Mouse (Mus musculus): ENCODE results near the gene Acer1.
A peak's percentile ranks its signal among the peaks of the same experiment; 100 is the strongest.

Gene Acer1

DNA sequence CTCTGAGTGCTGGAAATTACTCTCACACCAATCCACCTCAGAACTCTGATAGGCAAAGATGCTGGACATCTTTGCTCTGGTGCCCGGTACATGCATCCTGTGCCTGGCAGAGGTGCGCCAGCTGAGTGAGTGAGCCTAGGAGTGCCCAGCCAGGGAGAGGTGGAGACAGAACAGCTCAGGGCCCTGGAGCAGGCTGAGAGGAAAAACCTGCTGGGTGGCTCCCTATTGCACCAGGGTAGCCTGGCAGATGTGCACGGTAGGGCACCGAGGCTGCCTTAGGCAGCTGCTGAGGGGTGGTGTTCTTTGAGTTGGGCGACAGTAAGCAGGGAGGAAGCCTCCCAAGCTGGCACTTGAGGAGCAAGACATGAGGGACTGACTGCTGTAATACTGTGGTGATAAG is at the start of gene Acer1:
TSS of gene Acer1 (minus strand) at position 114 of the 400 bp plus-strand sequence.
- DNase-seq (ENCODE audit: low read depth), result no peak

- no peak for DNase-seq (ENCODE audit: low read depth)
Measured at GRCm38 (mm10) chr17:57030931-57031660, 49.2 kb upstream of the Acer1 start, which contains the start of gene Khsrp. Gene Khsrp, minus strand, starts transcription at chr17:57031522.

GRCm38 (mm10) chr17:57029691-57030090 is 47.8 kb upstream of the Acer1 start:
- peak; percentile 64 for DNase-seq (ENCODE audit: low read depth)

DNA sequence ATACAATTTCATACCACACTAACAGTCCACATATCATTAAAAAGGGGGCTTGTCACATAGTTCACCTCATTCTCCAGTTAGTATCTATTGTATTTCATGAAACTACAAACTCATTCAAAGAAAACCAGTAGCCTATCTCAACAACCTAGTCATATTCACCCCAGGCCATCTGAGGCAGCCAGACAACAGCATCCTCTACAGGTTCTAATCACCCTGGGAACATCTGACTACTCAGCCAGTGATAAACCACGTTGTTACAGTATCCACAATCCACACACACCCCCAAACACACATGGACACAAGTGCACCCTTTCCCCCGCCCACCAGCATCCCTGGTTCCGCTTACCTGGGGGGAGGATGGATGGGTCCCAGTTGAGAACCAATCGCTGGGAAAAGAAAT is 45.5 kb upstream of the Acer1 start:
- no peak for DNase-seq (ENCODE audit: low read depth)

DNA sequence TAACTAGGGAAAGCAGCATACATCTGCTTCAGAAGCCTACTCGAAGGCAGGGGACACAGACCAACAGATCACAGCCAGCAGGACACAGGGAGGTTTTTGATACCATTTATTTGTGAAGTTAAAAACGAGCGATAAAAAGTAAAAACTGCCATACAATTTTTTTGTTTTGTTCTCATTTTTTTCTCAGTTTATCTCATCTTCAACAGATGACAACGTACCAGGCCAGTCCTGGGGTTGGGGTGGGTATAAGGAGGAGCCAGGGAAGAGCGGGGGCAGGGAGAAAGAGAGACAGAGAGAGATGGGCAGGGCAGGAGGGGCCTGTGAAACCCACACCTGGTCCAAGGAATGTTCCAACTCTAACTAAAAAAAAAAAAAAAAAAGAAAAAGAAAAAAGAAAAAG is 39.0 kb upstream of the Acer1 start:
- no peak for DNase-seq (ENCODE audit: low read depth)

DNA sequence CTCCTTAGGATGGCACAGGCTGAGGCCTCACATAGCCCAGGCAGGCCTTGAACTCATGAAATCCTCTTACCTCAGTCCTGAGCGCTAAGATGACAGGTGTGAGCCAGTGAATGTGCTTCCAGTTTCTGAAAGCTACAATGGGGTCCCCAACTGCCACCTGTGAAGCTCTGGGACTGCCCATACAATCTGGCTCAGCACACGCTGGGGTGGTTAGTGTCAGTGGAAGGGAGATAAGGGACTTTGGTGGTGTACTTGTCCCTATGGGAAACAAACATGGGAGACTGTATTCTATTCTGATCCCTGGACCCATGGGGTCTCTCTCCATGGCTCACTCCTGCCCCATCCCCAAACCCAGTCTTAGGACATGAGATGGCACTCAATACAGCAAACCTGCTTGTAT is 37.8 kb upstream of the Acer1 start:
- peak; percentile 74 for DNase-seq (ENCODE audit: low read depth)

DNA sequence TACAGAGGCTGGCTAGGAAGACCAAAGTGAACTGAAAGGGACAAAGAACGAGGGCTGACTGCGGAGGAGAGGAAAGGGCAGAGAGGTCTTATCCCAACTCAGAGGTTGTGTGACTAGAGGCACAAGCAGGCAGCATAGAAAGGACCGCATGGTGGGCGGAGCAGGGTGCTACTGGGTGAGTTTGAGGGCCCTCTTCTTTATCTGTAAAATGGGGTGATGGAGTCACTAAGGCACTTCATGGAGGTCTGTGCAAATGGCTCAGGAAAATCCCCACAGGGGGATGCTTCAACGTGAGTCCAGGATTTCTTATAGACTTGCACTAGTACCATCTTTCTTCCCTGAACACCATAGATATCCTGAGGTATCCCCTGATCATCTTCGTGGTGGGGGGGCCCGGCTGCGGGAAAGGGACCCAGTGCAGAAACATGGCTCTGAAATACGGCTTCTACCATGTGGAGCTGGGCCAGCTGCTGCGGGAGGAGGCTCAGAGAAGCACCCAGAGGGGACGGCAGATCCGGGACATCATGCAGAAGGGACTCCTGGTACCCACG is 30.4 kb upstream of the Acer1 start:
- no peak for DNase-seq (ENCODE audit: low read depth)

- DNase-seq (ENCODE audit: low read depth), result peak; percentile 95
Measured at GRCm38 (mm10) chr17:57011236-57012141, 29.6 kb upstream of the Acer1 start, which contains the start of the genes Gtf2f1 and Gm17949. Gene Gtf2f1, minus strand, starts transcription at chr17:57011288. Gene Gm17949, plus strand, starts transcription at chr17:57011469.

GRCm38 (mm10) chr17:57010911-57011235 is 28.9 kb upstream of the Acer1 start:
- no peak for DNase-seq (ENCODE audit: low read depth)

DNA sequence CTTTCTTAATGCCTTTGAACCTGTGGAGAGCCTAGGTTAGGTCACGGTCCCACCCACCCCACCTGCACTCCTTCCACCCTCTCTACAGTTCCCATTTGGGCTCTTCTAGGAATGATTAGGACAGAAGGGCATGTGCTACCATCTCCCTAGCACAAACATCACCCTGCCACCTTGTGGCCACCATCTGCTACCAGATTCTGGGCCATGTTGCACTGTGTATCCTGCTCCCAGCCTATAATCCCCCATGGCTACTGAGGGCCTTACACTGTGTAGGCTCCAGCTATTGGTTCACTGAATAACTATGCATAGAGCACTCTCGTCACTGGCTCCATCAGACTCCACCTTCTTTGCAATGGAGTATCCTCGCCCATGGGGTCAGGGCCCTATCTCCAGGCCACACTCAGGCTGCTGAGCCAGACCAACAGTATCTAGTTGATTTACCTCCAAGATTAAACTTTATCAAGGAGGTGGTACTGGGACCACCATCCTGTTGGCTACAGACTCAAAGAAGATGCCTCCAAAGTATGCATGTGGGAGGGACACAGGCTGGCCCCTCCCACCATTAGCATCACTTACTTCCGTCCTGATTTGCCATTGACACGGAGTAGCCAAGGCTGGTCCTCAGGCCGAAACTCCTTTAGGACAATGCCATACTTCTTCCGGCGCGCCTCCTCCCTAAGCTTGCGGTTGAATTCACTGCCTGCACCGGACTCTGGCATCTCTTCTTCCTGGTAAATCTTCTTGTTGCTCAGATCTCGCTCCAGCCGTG is 25.4 kb upstream of the Acer1 start:
- DNase-seq (ENCODE audit: low read depth), result no peak

GRCm38 (mm10) chr17:57003994-57004393 is 22.1 kb upstream of the Acer1 start:
- no peak for DNase-seq (ENCODE audit: low read depth)

DNA sequence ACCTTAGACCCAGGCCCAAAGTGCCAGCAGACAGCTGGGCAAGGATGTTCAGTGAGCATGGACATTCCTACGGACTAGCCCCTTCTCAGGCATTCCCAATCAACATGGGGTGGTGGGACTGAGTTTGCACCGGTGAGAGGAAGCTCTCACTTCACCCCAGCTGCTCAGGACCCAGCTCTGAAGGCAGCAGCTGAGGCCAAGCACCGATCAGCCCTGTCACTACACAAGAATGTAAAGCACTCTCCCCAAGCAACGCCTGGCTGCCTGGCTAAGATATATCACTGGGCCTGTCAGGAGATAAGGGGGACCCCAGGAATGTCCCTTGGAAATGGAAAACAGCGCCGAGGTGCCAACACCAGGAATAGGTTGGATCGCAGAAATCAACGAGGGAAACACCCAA is 19.3 kb upstream of the Acer1 start:
- no peak for DNase-seq (ENCODE audit: low read depth)

GRCm38 (mm10) chr17:56999968-57000609 is 18.2 kb upstream of the Acer1 start, which contains the start of gene Pspn:
Gene Pspn, minus strand, starts transcription at chr17:57000018.
- DNase-seq (ENCODE audit: low read depth), result no peak

DNA sequence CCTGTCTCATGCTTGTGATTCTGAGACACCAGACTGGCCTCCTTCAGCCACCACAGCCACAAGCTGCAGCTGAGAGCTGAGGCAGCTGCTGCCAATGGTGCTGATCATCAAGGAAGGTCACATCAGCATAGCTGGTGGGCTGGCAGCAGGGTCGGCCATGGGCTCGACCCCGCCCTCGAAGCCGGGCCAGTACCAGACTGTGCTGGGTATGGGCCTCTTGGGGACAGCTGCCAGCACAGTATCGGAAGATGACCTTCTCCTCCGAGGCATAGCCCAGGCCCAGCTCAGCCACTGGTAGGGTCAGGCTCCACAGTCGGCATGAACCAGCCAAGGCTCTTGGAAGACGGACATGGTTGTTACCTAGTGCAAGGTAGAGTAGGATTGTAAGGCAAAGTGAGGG is 17.5 kb upstream of the Acer1 start:
- no peak for DNase-seq (ENCODE audit: low read depth)

- peak; percentile 98 for DNase-seq (ENCODE audit: low read depth)
Measured at GRCm38 (mm10) chr17:56997029-56997667, 15.2 kb upstream of the Acer1 start, which contains the start of gene Alkbh7. Gene Alkbh7, plus strand, starts transcription at chr17:56997339.

GRCm38 (mm10) chr17:56996506-56996905 is 14.6 kb upstream of the Acer1 start:
- no peak for DNase-seq (ENCODE audit: low read depth)

GRCm38 (mm10) chr17:56995046-56995445 is 13.1 kb upstream of the Acer1 start:
- DNase-seq (ENCODE audit: low read depth), result no peak

DNA sequence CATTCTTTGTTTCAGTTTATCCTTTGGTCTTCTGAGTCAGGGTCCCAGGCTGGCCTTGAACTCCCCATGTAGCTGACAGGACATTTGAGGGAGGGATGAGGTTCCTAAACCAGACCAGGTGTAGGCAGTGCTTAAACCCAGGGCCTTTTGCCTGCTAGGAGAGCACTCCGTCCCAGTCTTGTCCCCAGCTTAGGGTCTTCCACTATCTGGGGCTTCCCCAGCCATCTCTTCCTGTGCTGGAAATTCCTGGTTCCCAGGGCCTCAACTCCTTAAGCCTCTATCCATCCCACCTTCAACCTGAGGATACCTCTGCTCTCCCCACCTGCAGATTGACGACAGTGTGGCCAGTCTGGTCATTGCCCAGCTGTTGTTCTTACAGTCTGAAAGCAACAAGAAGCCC is 9.0 kb upstream of the Acer1 start:
- DNase-seq (ENCODE audit: low read depth), result no peak

GRCm38 (mm10) chr17:56990115-56990746 is 8.3 kb upstream of the Acer1 start, which contains the start of gene Clpp:
Gene Clpp, plus strand, starts transcription at chr17:56990305.
- DNase-seq (ENCODE audit: low read depth), result peak; percentile 97

GRCm38 (mm10) chr17:56989467-56990114 is 7.7 kb upstream of the Acer1 start:
- peak; percentile 78 for DNase-seq (ENCODE audit: low read depth)
